ENCODE assay signal across 9 mouse cellular contexts in genomic region chr2:20521686-20522285, GRCm38 (mm10).
DNase-seq lines count a peak whose midpoint lies in the region; ATAC-seq and TF ChIP-seq lines count a peak whose summit lies in the region.
"Had no signal": no experiment of that assay in that cellular context is flagged by ENCODE, and none has a peak within 500 bp of the region (broad histone marks: within the 10 kb centered on the region; RNA-seq: fewer than 3 reads in every experiment).

No protein-coding gene starts in this region.

- H3K4me2 ChIP-seq in liver, embryonic 11.5 days = peak overlapping the region; percentile 76
- H3K4me2 ChIP-seq in liver, postnatal 0 days (ENCODE audit: low read depth, low read length) = no peak overlapping the region
- H3K4me2 ChIP-seq in embryonic facial prominence, embryonic 13.5 days = peak overlapping the region; percentile 78

- no peak for DNase-seq in gastrocnemius, adult 2 months
- DNase-seq in gastrocnemius, adult 8-10 months (ENCODE audit: low spot score in 2 of 2) = no peak
- DNase-seq in liver, embryonic 11.5 days (ENCODE audit: low spot score) = no peak
- no peak for DNase-seq in liver, postnatal 0 days
- DNase-seq in retina, embryonic 14.5 days (ENCODE audit: low spot score) = peak; percentile 42
- no peak for DNase-seq in spleen, postnatal 10 days (ENCODE audit: low spot score in 2 of 2)
- DNase-seq in urinary bladder, postnatal 10 days (ENCODE audit: low spot score) = no peak

- H3K36me3 ChIP-seq in liver, embryonic 11.5 days (ENCODE audit: control insufficient read depth, insufficient read depth, low read length) = no peaks in the 10 kb centered on the region
- no peaks in the 10 kb centered on the region for H3K36me3 ChIP-seq in liver, postnatal 0 days (replicated peaks; ENCODE audit: insufficient read depth, low read length)
- no peaks in the 10 kb centered on the region for H3K36me3 ChIP-seq in embryonic facial prominence, embryonic 13.5 days
- H3K36me3 ChIP-seq: midbrain, embryonic 15.5 days had no signal

- no peaks in the 10 kb centered on the region for H3K4me1 ChIP-seq in liver, embryonic 11.5 days (replicated peaks; ENCODE audit: control insufficient read depth, insufficient read depth, low read length)
- peaks cover 12% of the 10 kb centered on the region for H3K4me1 ChIP-seq in liver, postnatal 0 days (ENCODE audit: insufficient read depth)
- H3K4me1 ChIP-seq in embryonic facial prominence, embryonic 13.5 days = peaks cover 24% of the 10 kb centered on the region

- WGBS in liver, embryonic 11.5 days = 25% methylated on average over 11 of the region's 11 CpGs
- WGBS in liver, postnatal 0 days (ENCODE audit: insufficient replicate concordance) = 70% methylated on average over 11 of the region's 11 CpGs
- WGBS in embryonic facial prominence, embryonic 13.5 days = 42% methylated on average over 11 of the region's 11 CpGs

- peak overlapping the region; percentile 92 for H3K27ac ChIP-seq in gastrocnemius, adult 2 months
- H3K27ac ChIP-seq in liver, embryonic 11.5 days (ENCODE audit: low read depth, low read length) = no peak overlapping the region
- no peak overlapping the region for H3K27ac ChIP-seq in liver, postnatal 0 days (ENCODE audit: low read depth)
- H3K27ac ChIP-seq in embryonic facial prominence, embryonic 13.5 days = no peak overlapping the region
- H3K27ac ChIP-seq: midbrain, embryonic 15.5 days had no signal

- peak overlapping the region; percentile 69 for H3K4me3 ChIP-seq in gastrocnemius, adult 2 months
- peak overlapping the region; percentile 5; the same call in 1 of the 2 replicates for H3K4me3 ChIP-seq in liver, embryonic 11.5 days (ENCODE audit: low read depth, low read length)
- no peak overlapping the region for H3K4me3 ChIP-seq in liver, postnatal 0 days (ENCODE audit: low read depth, low read length)
- no peak overlapping the region for H3K4me3 ChIP-seq in embryonic facial prominence, embryonic 13.5 days
- H3K4me3 ChIP-seq: midbrain, embryonic 15.5 days had no signal

- intact Hi-C loops in gastrocnemius, adult 2 months (cut with DNase I) = loop anchor here (2.0 to 5.0 kb wide), 2 partner anchors 41 to 95 kb away; no protein-coding TSS in a partner anchor

- ATAC-seq in liver, embryonic 11.5 days (replicated peaks; ENCODE audit: low FRiP score) = no peak
- ATAC-seq in liver, postnatal 0 days = no peak
- ATAC-seq in embryonic facial prominence, embryonic 13.5 days (ENCODE audit: insufficient number of reproducible peaks, insufficient read depth, low FRiP score, low TSS enrichment, low read depth) = no peak
- ATAC-seq: midbrain, embryonic 15.5 days had no signal

- no peaks in the 10 kb centered on the region for H3K9me3 ChIP-seq in liver, embryonic 11.5 days (ENCODE audit: control insufficient read depth, low read length)
- H3K9me3 ChIP-seq in liver, postnatal 0 days (ENCODE audit: low read length) = no peaks in the 10 kb centered on the region
- H3K9me3 ChIP-seq in embryonic facial prominence, embryonic 13.5 days = no peaks in the 10 kb centered on the region
- H3K9me3 ChIP-seq: midbrain, embryonic 15.5 days had no signal

- no peaks in the 10 kb centered on the region for H3K27me3 ChIP-seq in liver, embryonic 11.5 days (replicated peaks; ENCODE audit: control insufficient read depth, insufficient read depth, low read length)
- H3K27me3 ChIP-seq in liver, postnatal 0 days (ENCODE audit: insufficient read depth, low read length) = no peaks in the 10 kb centered on the region
- H3K27me3 ChIP-seq in embryonic facial prominence, embryonic 13.5 days = no peaks in the 10 kb centered on the region

- no peak overlapping the region for H3K9ac ChIP-seq in liver, embryonic 11.5 days (ENCODE audit: low read depth, low read length)
- H3K9ac ChIP-seq in liver, postnatal 0 days (replicated peaks) = no peak overlapping the region
- H3K9ac ChIP-seq in embryonic facial prominence, embryonic 13.5 days = no peak overlapping the region
- H3K9ac ChIP-seq: midbrain, embryonic 15.5 days had no signal

- no peak for TF ChIP-seq CTCF in gastrocnemius, adult 2 months (IDR thresholded peaks at IDR 0.05)
- no peak for TF ChIP-seq CTCF in liver, postnatal 0 days (IDR thresholded peaks at IDR 0.05; ENCODE audit: low read depth)

- no peak for TF ChIP-seq EP300 in liver, postnatal 0 days (IDR thresholded peaks at IDR 0.05; ENCODE audit: low read depth)

Comparison
In these comparisons a context has a peak if more than half of its experiments do, and no peak if none do; other contexts are left out.
1. H3K4me3 ChIP-seq: peak in gastrocnemius, adult 2 months (single experiment) and liver, embryonic 11.5 days (single experiment); none in liver, postnatal 0 days (single experiment) and embryonic facial prominence, embryonic 13.5 days (single experiment).